Mouse (Mus musculus) cerebellum, adult 11 months (tissue): ENCODE data around the gene 4931422A03Rik.

Experiments
- DNase-seq: peaks from one replicate; pipeline ENCODE4 v3.0.0; 2022

Gene 4931422A03Rik

GRCm38 (mm10) chr2:103968186-103968585 is 60.0 kb downstream of the 4931422A03Rik start:
- no peak for DNase-seq

GRCm38 (mm10) chr2:103965391-103965790 is 62.8 kb downstream of the 4931422A03Rik start:
- DNase-seq = no peak

- no peak for DNase-seq
Measured at GRCm38 (mm10) chr2:103962349-103962748, 65.8 kb downstream of the 4931422A03Rik start.

GRCm38 (mm10) chr2:103959574-103959973 is 68.6 kb downstream of the 4931422A03Rik start:
- no peak for DNase-seq

GRCm38 (mm10) chr2:103959066-103959465 is 69.1 kb downstream of the 4931422A03Rik start:
- no peak for DNase-seq

GRCm38 (mm10) chr2:103958634-103959033 is 69.5 kb downstream of the 4931422A03Rik start:
- DNase-seq = no peak

- DNase-seq = no peak
Measured at GRCm38 (mm10) chr2:103957649-103958546, 70.3 kb downstream of the 4931422A03Rik start, which contains the start of gene Lmo2. Lmo2 (plus strand) TSS chr2:103957986.

GRCm38 (mm10) chr2:103956867-103957266 is 71.3 kb downstream of the 4931422A03Rik start:
- DNase-seq = no peak

- no peak for DNase-seq
Measured at GRCm38 (mm10) chr2:103955714-103956113, 72.4 kb downstream of the 4931422A03Rik start.

- DNase-seq = no peak
Measured at GRCm38 (mm10) chr2:103953050-103953835, 74.9 kb downstream of the 4931422A03Rik start.

- DNase-seq = no peak
Measured at GRCm38 (mm10) chr2:103947982-103948655, 80.0 kb downstream of the 4931422A03Rik start.

- no peak for DNase-seq
Measured at GRCm38 (mm10) chr2:103946892-103947291, 81.3 kb downstream of the 4931422A03Rik start.

- no peak for DNase-seq
Measured at GRCm38 (mm10) chr2:103945571-103946092, 82.5 kb downstream of the 4931422A03Rik start.

GRCm38 (mm10) chr2:103944859-103945258 is 83.3 kb downstream of the 4931422A03Rik start:
- DNase-seq = no peak

GRCm38 (mm10) chr2:103941085-103941484 is 87.1 kb downstream of the 4931422A03Rik start:
- no peak for DNase-seq

GRCm38 (mm10) chr2:103939003-103939402 is 89.2 kb downstream of the 4931422A03Rik start:
- DNase-seq = no peak

GRCm38 (mm10) chr2:103938573-103938972 is 89.6 kb downstream of the 4931422A03Rik start:
- DNase-seq = no peak

- no peak for DNase-seq
Measured at GRCm38 (mm10) chr2:103937670-103938069, 90.5 kb downstream of the 4931422A03Rik start.

GRCm38 (mm10) chr2:103936666-103937065 is 91.5 kb downstream of the 4931422A03Rik start:
- DNase-seq = no peak

- DNase-seq = no peak
Measured at GRCm38 (mm10) chr2:103935691-103936435, 92.3 kb downstream of the 4931422A03Rik start.

- no peak for DNase-seq
Measured at GRCm38 (mm10) chr2:103934670-103935069, 93.5 kb downstream of the 4931422A03Rik start.

- no peak for DNase-seq
Measured at GRCm38 (mm10) chr2:103934270-103934669, 93.9 kb downstream of the 4931422A03Rik start.
